ENCODE assay signal across 8 mouse cellular contexts in genomic region chr14:25493301-25494241, GRCm38 (mm10). TPM values are rescaled to one million over a fixed set of nuclear protein-coding genes. Genes with fewer than 3 reads are reported as not detected.
A peak's percentile ranks its signal among the peaks of the same experiment; 100 is the strongest.
DNase-seq lines count a peak whose midpoint lies in the region; ATAC-seq and TF ChIP-seq lines count a peak whose summit lies in the region.

No protein-coding gene starts in this region.

- H3K4me3 ChIP-seq in spleen, adult 2 months (ENCODE audit: extremely low read depth, insufficient read depth, insufficient read length): no peak overlapping the region
- no peak overlapping the region for H3K4me3 ChIP-seq in hindbrain, postnatal 0 days (ENCODE audit: low read length)
- H3K4me3 ChIP-seq in limb, embryonic 13.5 days: no peak overlapping the region

- H3K9me3 ChIP-seq in hindbrain, postnatal 0 days (ENCODE audit: low read length): no peaks in the 10 kb centered on the region
- no peaks in the 10 kb centered on the region for H3K9me3 ChIP-seq in limb, embryonic 13.5 days

- no peak for TF ChIP-seq CTCF in spleen, adult 2 months (IDR thresholded peaks at IDR 0.05; ENCODE audit: extremely low read depth, insufficient read depth, insufficient read length, insufficient replicate concordance)
- no peak for TF ChIP-seq CTCF in hindbrain, postnatal 0 days (IDR thresholded peaks at IDR 0.05; ENCODE audit: low read depth)

- H3K27me3 ChIP-seq in spleen, adult 2 months (ENCODE audit: control insufficient read depth, insufficient read depth, low read length): no peaks in the 10 kb centered on the region
- no peaks in the 10 kb centered on the region for H3K27me3 ChIP-seq in hindbrain, postnatal 0 days (ENCODE audit: insufficient read depth, low read length)
- H3K27me3 ChIP-seq in limb, embryonic 13.5 days: no peaks in the 10 kb centered on the region

- peak overlapping the region; percentile 22; the same call in 1 of the 2 replicates for H3K9ac ChIP-seq in hindbrain, postnatal 0 days (replicated peaks; ENCODE audit: low read length)
- H3K9ac ChIP-seq in limb, embryonic 13.5 days: no peak overlapping the region

- WGBS in spleen, adult 2 months: 38% methylated on average over 22 of the region's 22 CpGs
- WGBS in hindbrain, postnatal 0 days: 21% methylated on average over 22 of the region's 22 CpGs
- 62% methylated on average over 22 of the region's 22 CpGs for WGBS in limb, embryonic 13.5 days

- peak; percentile 68 for DNase-seq in adrenal gland, adult 2 months
- no peak for DNase-seq in adrenal gland, adult 18-20 months (ENCODE audit: low spot score in 2 of 2)
- DNase-seq in spleen, adult 2 months (ENCODE audit: low read depth in 1 of 2, low spot score in 2 of 2): peak in 1 of 2 experiments; percentile 71
- DNase-seq in spleen, postnatal 14 days (ENCODE audit: low spot score in 2 of 2): no peak
- DNase-seq in hindbrain, postnatal 0 days (ENCODE audit: low spot score): peak; percentile 69
- DNase-seq in retina, postnatal 7 days (ENCODE audit: low read depth, low spot score): peak; percentile 24
- DNase-seq in urinary bladder, postnatal 25 days (ENCODE audit: low spot score): no peak

- H3K4me2 ChIP-seq in hindbrain, postnatal 0 days (ENCODE audit: low read depth, low read length): no peak overlapping the region
- no peak overlapping the region for H3K4me2 ChIP-seq in limb, embryonic 13.5 days (replicated peaks)

- H3K4me1 ChIP-seq in spleen, adult 2 months (ENCODE audit: control insufficient read depth, insufficient read depth, insufficient read length): peaks cover 43% of the 10 kb centered on the region
- peaks cover 79% of the 10 kb centered on the region for H3K4me1 ChIP-seq in hindbrain, postnatal 0 days (ENCODE audit: insufficient read depth, low read length)
- H3K4me1 ChIP-seq in limb, embryonic 13.5 days: peaks cover 99% of the 10 kb centered on the region

- H3K27ac ChIP-seq in spleen, adult 2 months (ENCODE audit: insufficient read depth, low read length): peak overlapping the region; percentile 12; the same call in 1 of the 2 replicates
- H3K27ac ChIP-seq in hindbrain, postnatal 0 days: peak overlapping the region; percentile 73
- H3K27ac ChIP-seq in limb, embryonic 13.5 days: peak overlapping the region; percentile 22; the same call in 1 of the 2 replicates

- no peaks in the 10 kb centered on the region for H3K36me3 ChIP-seq in spleen, adult 2 months (ENCODE audit: control insufficient read depth, insufficient read depth, low read length)
- H3K36me3 ChIP-seq in hindbrain, postnatal 0 days (ENCODE audit: insufficient read depth, low read length): no peaks in the 10 kb centered on the region
- H3K36me3 ChIP-seq in limb, embryonic 13.5 days: 0 out of 2 replicates have a peak, but pooled peaks cover 6% of the 10 kb centered on the region

- peak; percentile 41 for ATAC-seq in hindbrain, postnatal 0 days
- ATAC-seq in limb, embryonic 13.5 days (ENCODE audit: low FRiP score, low read depth): no peak

- no peak for TF ChIP-seq POLR2A in spleen, adult 2 months (IDR thresholded peaks at IDR 0.05; ENCODE audit: low read depth, low read length)

RNA-seq across cellular contexts. Expression of gene Zmiz1, which starts 34.6 kb away (rescaled TPM):
- total RNA-seq in adrenal gland, adult 2 months (2021): 100 to 1,000 TPM in 1 of 2 experiments, 10 to 100 TPM in 1; 90.8 to 142 TPM
- 72.7 and 95.8 TPM in 2 replicates for polyA plus RNA-seq in adrenal gland, adult 2 months (2012; rRNA removed)
- total RNA-seq in adrenal gland, adult 18-20 months (2021): 100 to 1,000 TPM in 1 of 2 experiments, 10 to 100 TPM in 1; 89.1 to 116 TPM
- polyA plus RNA-seq in spleen, adult 2 months (2012; rRNA removed): 48.1 and 48.5 TPM in 2 replicates
- total RNA-seq in hindbrain, postnatal 0 days (2014; rRNA removed): 129 and 135 TPM in 2 replicates
- polyA plus RNA-seq in hindbrain, postnatal 0 days (2015; fragmentation: Nextera tagmentation; extraction: Ambion mirVana): 41.9 and 50.6 TPM in 2 replicates
- 66.7 and 68.6 TPM in 2 replicates for polyA plus RNA-seq in limb, embryonic 13.5 days (2015; fragmentation: Nextera tagmentation; extraction: Ambion mirVana)

Comparison
In these comparisons a context has a peak if more than half of its experiments do, and no peak if none do; other contexts are left out.
1. DNase-seq: peak in adrenal gland, adult 2 months (single experiment), hindbrain, postnatal 0 days (single experiment) and retina, postnatal 7 days (single experiment); none in adrenal gland, adult 18-20 months (0 of 2), spleen, postnatal 14 days (0 of 2) and urinary bladder, postnatal 25 days (single experiment).
2. H3K27ac ChIP-seq: peak in every context shown above with its lines; median percentile 73 in hindbrain, postnatal 0 days; 22 in limb, embryonic 13.5 days; 12 in spleen, adult 2 months.